ENCODE assay signal across 8 mouse cellular contexts in the genomic region with DNA sequence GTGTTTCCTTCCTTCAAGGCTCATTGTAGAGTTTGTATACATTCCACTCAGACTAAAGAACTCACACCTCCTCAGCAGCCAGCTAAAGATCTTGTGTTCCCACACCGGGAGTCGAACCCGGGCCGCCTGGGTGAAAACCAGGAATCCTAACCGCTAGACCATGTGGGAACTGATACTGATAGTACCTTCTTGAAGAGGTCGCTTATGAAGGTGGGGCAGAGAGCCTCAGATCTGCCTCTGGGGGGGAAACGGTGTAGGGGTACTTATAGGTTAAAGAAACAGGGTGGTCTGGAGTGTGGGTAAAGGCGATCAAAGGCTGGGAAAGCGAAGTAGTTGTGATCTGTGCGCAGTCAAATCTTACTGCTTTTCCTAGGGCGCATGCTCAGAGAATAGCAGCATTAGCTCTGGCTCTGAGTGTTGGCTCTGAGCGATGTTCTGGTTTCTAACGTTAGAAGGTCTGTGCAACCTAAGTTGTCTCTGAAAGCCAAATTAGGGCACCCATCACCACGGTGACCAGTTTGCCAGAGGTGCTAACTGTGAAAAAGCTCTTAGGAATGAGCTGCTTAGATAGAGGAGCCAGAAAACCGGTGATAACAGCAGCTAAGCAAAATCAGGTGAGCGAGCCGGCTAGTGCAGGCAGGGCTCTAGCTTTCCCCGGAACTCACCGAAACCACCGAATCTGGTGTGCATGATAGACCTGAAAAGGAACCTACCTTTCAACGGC.
DNase-seq lines count a peak whose midpoint lies in the region; ATAC-seq and TF ChIP-seq lines count a peak whose summit lies in the region.

No protein-coding gene starts in this region.

- no peaks in the 10 kb centered on the region for H3K4me1 ChIP-seq in lung, embryonic 14.5 days (ENCODE audit: insufficient read depth)
- H3K4me1 ChIP-seq in heart, embryonic 14.5 days (ENCODE audit: control insufficient read depth in 2 of 2, insufficient read depth in 2 of 2, low read length in 2 of 2): peaks cover 0 to 6% of the 10 kb centered on the region in 2 experiments; a peak in 2 of 4 replicates
- peaks cover 0 to 10% of the 10 kb centered on the region in 2 experiments; a peak in 2 of 4 replicates for H3K4me1 ChIP-seq in liver, embryonic 14.5 days (replicated peaks; ENCODE audit: control insufficient read depth in 2 of 2, insufficient read depth in 2 of 2, low read length in 1 of 2)

- H3K9me3 ChIP-seq in lung, embryonic 14.5 days (ENCODE audit: low read depth, low read length): no peaks in the 10 kb centered on the region
- H3K9me3 ChIP-seq in heart, embryonic 14.5 days (ENCODE audit: control insufficient read depth, low read length): no peaks in the 10 kb centered on the region
- no peaks in the 10 kb centered on the region for H3K9me3 ChIP-seq in liver, embryonic 14.5 days (ENCODE audit: control insufficient read depth, low read length)

- peak; percentile 29 for DNase-seq in lung, embryonic 14.5 days
- DNase-seq in lung, postnatal 25 days (ENCODE audit: low spot score): no peak
- peak; percentile 54 to 69 for DNase-seq in cerebellum, postnatal 4 days (ENCODE audit: low spot score in 2 of 2)
- peak; percentile 20 to 21 for DNase-seq in kidney, postnatal 36 days
- peak in 2 of 3 experiments; percentile 16 to 27 for DNase-seq in liver, embryonic 14.5 days (ENCODE audit: low read depth in 3 of 3, low spot score in 3 of 3)
- peak; percentile 61 for DNase-seq in right cerebral cortex, adult 18-20 months
- no peak for DNase-seq in MN1 (ENCODE audit: low spot score)

- TF ChIP-seq CTCF in lung, embryonic 14.5 days (IDR thresholded peaks at IDR 0.05; ENCODE audit: low read depth): no peak
- no peak for TF ChIP-seq CTCF in liver, embryonic 14.5 days (IDR thresholded peaks at IDR 0.05; ENCODE audit: low read depth)

- peak overlapping the region; percentile 57 for H3K4me2 ChIP-seq in lung, embryonic 14.5 days
- H3K4me2 ChIP-seq in heart, embryonic 14.5 days (ENCODE audit: low read length): peak overlapping the region; percentile 69
- H3K4me2 ChIP-seq in liver, embryonic 14.5 days (ENCODE audit: low read depth): peak overlapping the region; percentile 34

- no peaks in the 10 kb centered on the region for H3K27me3 ChIP-seq in lung, embryonic 14.5 days (ENCODE audit: insufficient read depth, low read length)
- H3K27me3 ChIP-seq in heart, embryonic 14.5 days (ENCODE audit: control insufficient read depth, insufficient read depth, low read length): 0 out of 2 replicates have a peak, but pooled peaks cover 4% of the 10 kb centered on the region
- no peaks in the 10 kb centered on the region for H3K27me3 ChIP-seq in liver, embryonic 14.5 days (ENCODE audit: control insufficient read depth, insufficient read depth, low read length)

- H3K9ac ChIP-seq in lung, embryonic 14.5 days: no peak overlapping the region
- H3K9ac ChIP-seq in heart, embryonic 14.5 days (ENCODE audit: low read length): 0 out of 2 replicates have a peak overlapping the region, but pooled peaks have one; percentile 25
- H3K9ac ChIP-seq in liver, embryonic 14.5 days (replicated peaks): no peak overlapping the region

- H3K4me3 ChIP-seq in lung, embryonic 14.5 days (ENCODE audit: low read depth, low read length): peak overlapping the region; percentile 18
- H3K4me3 ChIP-seq in heart, embryonic 14.5 days (ENCODE audit: control insufficient read depth in 1 of 2, insufficient read depth in 1 of 2, low read depth in 1 of 2, low read length in 2 of 2): peak overlapping the region; percentile 32 to 36
- peak overlapping the region; percentile 20 to 59 for H3K4me3 ChIP-seq in liver, embryonic 14.5 days (ENCODE audit: insufficient read depth in 1 of 2, low read depth in 2 of 2, low read length in 2 of 2)

- peak; percentile 53 for ATAC-seq in lung, embryonic 14.5 days (ENCODE audit: insufficient read depth)
- no peak for ATAC-seq in heart, embryonic 14.5 days (ENCODE audit: insufficient number of reproducible peaks, insufficient read depth, low FRiP score, low read depth)
- peak; percentile 71 for ATAC-seq in liver, embryonic 14.5 days (ENCODE audit: insufficient read depth)

- WGBS in lung, embryonic 14.5 days: 16% methylated on average over 21 of the region's 21 CpGs
- 17% methylated on average over 21 of the region's 21 CpGs for WGBS in heart, embryonic 14.5 days
- WGBS in liver, embryonic 14.5 days (ENCODE audit: insufficient replicate concordance): 15% methylated on average over 21 of the region's 21 CpGs

- no peak for TF ChIP-seq EP300 in liver, embryonic 14.5 days (IDR thresholded peaks at IDR 0.05; ENCODE audit: low read depth)

- no peaks in the 10 kb centered on the region for H3K36me3 ChIP-seq in lung, embryonic 14.5 days (ENCODE audit: insufficient read depth)
- H3K36me3 ChIP-seq in heart, embryonic 14.5 days (ENCODE audit: control insufficient read depth, insufficient read depth, low read length): no peaks in the 10 kb centered on the region
- H3K36me3 ChIP-seq in liver, embryonic 14.5 days (replicated peaks; ENCODE audit: control insufficient read depth, insufficient read depth, low read depth): no peaks in the 10 kb centered on the region

- H3K27ac ChIP-seq in lung, embryonic 14.5 days (ENCODE audit: low read depth): no peak overlapping the region
- H3K27ac ChIP-seq in heart, embryonic 14.5 days (replicated peaks in 1 of 2; ENCODE audit: control insufficient read depth in 1 of 2, insufficient read depth in 1 of 2, low read depth in 2 of 2, low read length in 2 of 2): no peak overlapping the region
- H3K27ac ChIP-seq in liver, embryonic 14.5 days: no peak overlapping the region

Comparison
In these comparisons a context has a peak if more than half of its experiments do, and no peak if none do; other contexts are left out.
1. DNase-seq: peak in lung, embryonic 14.5 days (single experiment), cerebellum, postnatal 4 days (2 of 2), kidney, postnatal 36 days (2 of 2), liver, embryonic 14.5 days (2 of 3) and right cerebral cortex, adult 18-20 months (single experiment); none in lung, postnatal 25 days (single experiment) and MN1 (single experiment).
2. Peak in every context shown above with its lines, with median percentiles within 50 percentile points of each other: H3K4me2 ChIP-seq and H3K4me3 ChIP-seq.